Mouse (Mus musculus) layer of hippocampus, adult 9-10 months (tissue): ENCODE measurements around the gene Mynn.

Experiments
- DNase-seq: peaks from one replicate; pipeline ENCODE4 v3.0.0; 2022; ENCODE audit warnings: low spot score

The Mynn gene

DNA sequence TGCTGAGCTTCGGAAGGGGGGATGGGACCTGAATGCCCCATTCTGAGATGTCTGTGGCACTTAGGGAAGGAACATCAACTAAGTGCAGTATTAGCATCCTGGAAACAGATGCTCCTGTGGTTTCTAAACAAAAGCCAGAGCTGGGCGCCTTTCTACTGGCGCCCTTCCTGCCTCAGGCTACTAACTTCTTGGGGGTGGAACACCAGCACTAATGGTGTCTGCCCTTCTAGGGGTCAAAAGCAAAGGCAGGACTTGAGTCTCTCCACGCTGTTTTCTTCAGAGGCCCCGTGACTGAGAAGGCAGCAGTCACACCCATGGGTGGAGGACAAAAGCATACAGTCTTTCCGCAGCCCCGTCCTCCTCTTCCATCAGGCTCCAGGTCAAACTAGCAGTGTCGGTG lies 44.9 kb downstream of the Mynn start:
- DNase-seq, result no peak

GRCm38 (mm10) chr3:30647440-30648090 lies 45.7 kb downstream of the Mynn start, which contains the start of gene Lrrc34:
Gene Lrrc34 (minus strand): TSS chr3:30647869.
- no peak for DNase-seq

DNA sequence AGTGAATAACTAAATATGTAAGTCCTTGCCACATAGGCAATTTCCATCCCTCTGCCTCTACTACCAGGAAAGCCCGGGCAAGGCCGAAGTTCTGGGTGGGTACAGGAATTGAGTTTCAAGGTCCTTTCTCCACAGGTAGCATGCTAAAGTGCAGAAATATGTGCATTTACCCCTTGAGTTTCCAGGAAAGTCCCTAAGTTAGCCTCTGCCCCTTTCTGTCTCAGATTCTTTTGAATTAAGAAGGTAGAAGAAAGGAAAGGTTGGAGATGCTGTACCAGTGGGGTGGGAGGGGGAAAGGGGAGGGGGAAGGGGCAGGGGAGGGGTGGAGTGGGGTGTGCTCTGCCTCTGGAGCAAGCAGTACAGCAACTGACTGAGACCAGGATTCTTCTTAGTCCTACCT lies 46.6 kb downstream of the Mynn start:
- no peak for DNase-seq

DNA sequence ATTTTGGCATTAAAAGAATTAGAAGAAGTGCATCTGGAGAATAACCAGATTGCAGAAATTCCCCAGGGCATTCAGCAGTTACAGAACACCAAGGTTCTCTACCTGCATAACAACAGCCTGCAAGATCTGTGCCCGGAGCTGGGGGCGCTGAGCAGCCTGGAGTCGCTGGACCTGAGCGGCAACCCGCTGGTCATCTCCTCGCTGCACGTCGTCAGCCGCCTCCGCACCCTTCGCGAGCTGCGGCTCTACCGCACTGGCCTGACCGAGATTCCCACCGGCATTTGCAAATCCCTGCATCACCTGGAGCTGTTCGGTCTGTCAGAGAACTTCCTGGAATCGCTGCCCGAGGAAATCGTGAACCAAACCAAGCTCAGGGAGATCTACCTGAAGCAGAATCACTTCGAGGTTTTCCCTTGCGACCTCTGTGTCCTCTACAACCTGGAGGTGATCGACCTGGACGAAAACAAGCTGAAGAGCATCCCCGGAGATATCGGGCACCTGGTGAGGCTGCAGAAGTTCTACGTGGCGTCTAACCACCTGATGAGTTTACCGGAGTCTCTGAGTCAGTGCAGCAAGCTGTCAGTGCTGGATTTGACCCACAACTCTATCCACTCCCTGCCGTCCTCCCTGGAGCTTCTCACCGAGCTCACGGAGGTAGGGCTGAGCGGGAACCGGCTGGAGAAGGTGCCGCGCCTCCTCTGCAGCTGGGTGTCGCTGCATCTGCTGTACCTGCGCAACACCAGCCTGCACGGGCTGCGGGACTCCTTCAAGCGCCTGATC lies 48.4 kb downstream of the Mynn start:
- DNase-seq, result no peak

DNA sequence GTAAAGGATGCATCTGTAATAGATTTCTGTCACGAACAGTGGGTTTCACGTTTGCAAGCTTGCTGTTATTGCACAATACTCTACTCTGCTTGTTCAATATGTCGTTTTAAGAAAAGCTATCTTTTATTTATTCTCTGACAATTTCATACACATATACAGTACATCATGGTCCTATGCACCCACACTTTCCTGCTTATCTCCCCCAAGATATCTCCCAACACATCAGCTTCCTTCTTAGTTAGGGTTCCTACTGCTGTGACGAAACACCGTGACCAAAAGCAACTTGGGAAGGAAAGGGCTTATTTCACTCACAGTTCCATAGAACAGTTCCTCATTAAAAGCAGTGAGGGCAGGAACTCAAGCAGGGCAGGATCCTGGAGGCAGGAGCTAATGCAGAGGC lies 54.1 kb downstream of the Mynn start:
- DNase-seq, result no peak

DNA sequence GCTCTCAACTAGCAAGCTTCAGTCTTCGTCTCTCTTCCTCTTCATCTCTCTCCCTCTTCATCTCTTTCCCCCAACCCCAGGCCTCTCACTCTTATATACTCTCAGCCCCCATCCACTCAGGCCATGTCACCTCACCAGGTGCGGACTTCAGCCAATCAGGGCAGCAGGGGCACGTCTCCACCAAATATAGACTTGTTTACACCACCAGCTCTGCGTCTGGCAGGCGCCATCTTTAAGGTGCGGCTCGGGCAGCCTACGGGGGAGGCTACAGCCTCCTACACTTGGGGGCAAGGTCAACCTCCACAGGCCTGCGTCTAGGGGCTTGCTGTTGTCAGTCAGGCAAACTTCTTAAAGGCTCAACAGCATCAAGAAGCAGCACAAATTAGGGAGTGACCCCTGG lies 56.6 kb downstream of the Mynn start:
- no peak for DNase-seq
